Mouse (Mus musculus): ENCODE results near the gene Gpat3. TPM values are rescaled to one million over a fixed set of nuclear protein-coding genes. Genes with fewer than 3 reads are reported as not detected.

Gene Gpat3
- polyA plus RNA-seq, 1 experiment = 8.9 TPM

- DNase-seq (ENCODE audit: low spot score) = no peak
Measured at GRCm38 (mm10) chr5:100861140-100861539, 15.6 kb downstream of the Gpat3 start.

GRCm38 (mm10) chr5:100861811-100862210, 16.3 kb downstream of the Gpat3 start:
- DNase-seq (ENCODE audit: low spot score) = no peak

GRCm38 (mm10) chr5:100863091-100863490, 17.6 kb downstream of the Gpat3 start:
- DNase-seq (ENCODE audit: low spot score) = no peak

GRCm38 (mm10) chr5:100864438-100864837, 18.9 kb downstream of the Gpat3 start:
- DNase-seq (ENCODE audit: low spot score) = no peak

- no peak for DNase-seq (ENCODE audit: low spot score)
Measured at GRCm38 (mm10) chr5:100866183-100866582, 20.7 kb downstream of the Gpat3 start.

GRCm38 (mm10) chr5:100869197-100869895, 23.8 kb downstream of the Gpat3 start:
- DNase-seq (ENCODE audit: low spot score) = no peak

GRCm38 (mm10) chr5:100871987-100872386, 26.5 kb downstream of the Gpat3 start:
- no peak for DNase-seq (ENCODE audit: low spot score)

GRCm38 (mm10) chr5:100874721-100875120, 29.2 kb downstream of the Gpat3 start:
- DNase-seq (ENCODE audit: low spot score) = no peak

GRCm38 (mm10) chr5:100875180-100875579, 29.7 kb downstream of the Gpat3 start:
- no peak for DNase-seq (ENCODE audit: low spot score)

GRCm38 (mm10) chr5:100877021-100877420, 31.5 kb downstream of the Gpat3 start:
- DNase-seq (ENCODE audit: low spot score) = no peak

GRCm38 (mm10) chr5:100885216-100885615, 39.7 kb downstream of the Gpat3 start:
- DNase-seq (ENCODE audit: low spot score) = no peak

GRCm38 (mm10) chr5:100886331-100886988, 40.9 kb downstream of the Gpat3 start:
- no peak for DNase-seq (ENCODE audit: low spot score)

- no peak for DNase-seq (ENCODE audit: low spot score)
Measured at GRCm38 (mm10) chr5:100896199-100896598, 50.7 kb downstream of the Gpat3 start.

- no peak for DNase-seq (ENCODE audit: low spot score)
Measured at GRCm38 (mm10) chr5:100899745-100900489, 54.4 kb downstream of the Gpat3 start.

GRCm38 (mm10) chr5:100901046-100901445, 55.5 kb downstream of the Gpat3 start:
- DNase-seq (ENCODE audit: low spot score) = no peak

GRCm38 (mm10) chr5:100908478-100908877, 63.0 kb downstream of the Gpat3 start:
- DNase-seq (ENCODE audit: low spot score) = no peak

GRCm38 (mm10) chr5:100908901-100909300, 63.4 kb downstream of the Gpat3 start:
- no peak for DNase-seq (ENCODE audit: low spot score)

- DNase-seq (ENCODE audit: low spot score) = no peak
Measured at GRCm38 (mm10) chr5:100909691-100910090, 64.2 kb downstream of the Gpat3 start.

- no peak for DNase-seq (ENCODE audit: low spot score)
Measured at GRCm38 (mm10) chr5:100911502-100912097, 66.1 kb downstream of the Gpat3 start.

- DNase-seq (ENCODE audit: low spot score) = no peak
Measured at GRCm38 (mm10) chr5:100912366-100912765, 66.9 kb downstream of the Gpat3 start.

- no peak for DNase-seq (ENCODE audit: low spot score)
Measured at GRCm38 (mm10) chr5:100913274-100913673, 67.8 kb downstream of the Gpat3 start.

- DNase-seq (ENCODE audit: low spot score) = no peak
Measured at GRCm38 (mm10) chr5:100914989-100915388, 69.5 kb downstream of the Gpat3 start.

Data from urinary bladder, adult 2 months (tissue).